Mouse (Mus musculus): Measurements from ENCODE around the gene Wnt7a. TPM values are rescaled to one million over a fixed set of nuclear protein-coding genes. Genes with fewer than 3 reads are reported as not detected.

Gene Wnt7a
- total and polyA plus RNA-seq, 3 experiments, result 0.05 TPM; not detected in 2

DNA sequence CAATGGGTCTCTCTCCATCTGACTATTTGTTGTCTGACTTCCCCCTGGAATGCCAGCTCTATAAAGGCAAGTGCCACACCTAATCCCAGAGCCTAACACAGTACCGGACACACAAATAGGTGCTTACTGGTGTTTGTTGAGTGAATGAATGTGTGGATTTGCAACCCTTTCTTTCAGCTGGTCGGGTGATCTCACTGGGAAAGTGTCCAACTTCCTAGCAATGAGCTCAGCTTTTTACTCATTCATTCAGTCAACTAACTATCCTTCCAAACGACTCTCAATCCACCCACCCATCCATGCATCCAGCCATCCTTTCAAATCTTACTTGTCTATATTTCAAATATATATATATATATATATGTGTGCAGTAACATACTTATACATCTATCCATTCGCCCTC, 31.3 kb downstream of the Wnt7a start:
- Histone ChIP-seq H3K9me3 (replicated peaks) (no peaks in the 10 kb centered on the region), H3K4me1 (ENCODE audit: insufficient read depth, low read depth, low read length) (no peaks in the 10 kb centered on the region), H3K4me3 (ENCODE audit: low read depth, low read length) (no peak overlapping the region), H3K27me3 (ENCODE audit: insufficient read depth, low read length) (peaks cover 5% of the 10 kb centered on the region; the same call in 1 of the 2 replicates), H3K36me3 (replicated peaks) (no peaks in the 10 kb centered on the region)
- ATAC-seq (ENCODE audit: extremely low read depth, insufficient number of reproducible peaks, low FRiP score, poor library complexity, severe bottlenecking) (no peak), DNase-seq (ENCODE audit: low spot score) (no peak)
- TF ChIP-seq CTCF (IDR thresholded peaks at IDR 0.05; ENCODE audit: low read depth, low read length) (no peak), GATA2 (IDR thresholded peaks at IDR 0.05; ENCODE audit: borderline replicate concordance, low read depth, low read length) (no peak), POLR2AphosphoS5 (IDR thresholded peaks at IDR 0.05; ENCODE audit: insufficient replicate concordance, low read depth, low read length) (no peak), GATA1 (IDR thresholded peaks at IDR 0.05; ENCODE audit: borderline replicate concordance, low read length) (no peak), TAL1 (conservative IDR thresholded peaks at IDR 0.05; ENCODE audit: low read depth, low read length) (no peak)

DNA sequence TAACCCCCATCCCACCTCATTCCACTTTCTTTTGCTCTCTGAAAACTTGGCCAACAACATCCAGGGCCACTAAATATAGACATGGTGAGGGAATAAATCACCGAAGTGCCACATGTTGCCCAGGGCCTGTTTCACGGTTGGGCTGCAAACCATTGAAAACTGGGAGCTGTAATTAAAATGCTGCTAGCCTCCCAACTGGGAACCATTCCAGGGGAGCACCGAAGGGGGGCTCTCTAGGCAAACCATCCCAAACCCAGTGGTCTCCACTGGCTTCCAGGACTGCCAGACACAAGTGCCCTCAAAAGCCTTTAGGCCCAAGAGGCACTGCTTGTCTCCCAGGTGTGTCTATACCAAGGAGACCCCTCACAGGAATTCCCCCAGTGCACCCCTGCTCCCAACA, 31.9 kb downstream of the Wnt7a start:
- ATAC-seq (ENCODE audit: extremely low read depth, insufficient number of reproducible peaks, low FRiP score, poor library complexity, severe bottlenecking) (no peak), DNase-seq (ENCODE audit: low spot score) (no peak)
- peaks cover 5% of the 10 kb centered on the region; the same call in 1 of the 2 replicates for H3K27me3 ChIP-seq (ENCODE audit: insufficient read depth, low read length)

DNA sequence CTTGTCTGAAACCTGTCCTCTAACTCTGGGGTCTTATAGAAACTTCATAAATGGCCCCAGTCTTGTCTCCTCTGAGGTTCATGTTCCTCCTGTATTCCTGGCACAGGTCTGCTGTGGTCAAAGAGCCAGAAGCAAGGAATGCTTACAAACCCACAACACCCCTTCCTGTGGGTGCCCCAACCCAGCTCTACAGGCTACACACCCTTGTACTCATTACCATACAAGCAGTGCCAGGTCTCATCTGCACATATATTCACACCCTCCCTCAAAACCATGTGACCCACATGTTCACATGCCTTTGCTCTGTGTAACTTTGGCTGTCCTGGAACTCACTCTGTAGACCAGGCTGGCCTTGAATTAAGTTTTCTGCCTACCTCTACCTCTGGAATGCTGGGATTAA, 38.2 kb downstream of the Wnt7a start:
- Histone ChIP-seq H3K36me3 (replicated peaks) (no peaks in the 10 kb centered on the region), H3K4me1 (ENCODE audit: insufficient read depth, low read depth, low read length) (no peaks in the 10 kb centered on the region), H3K9me3 (replicated peaks) (no peaks in the 10 kb centered on the region), H3K4me3 (ENCODE audit: low read depth, low read length) (no peak overlapping the region), H3K27me3 (ENCODE audit: insufficient read depth, low read length) (peaks cover 11% of the 10 kb centered on the region; the same call in 1 of the 2 replicates)
- no peak for ATAC-seq (ENCODE audit: extremely low read depth, insufficient number of reproducible peaks, low FRiP score, poor library complexity, severe bottlenecking)
- TF ChIP-seq GATA2 (IDR thresholded peaks at IDR 0.05; ENCODE audit: borderline replicate concordance, low read depth, low read length), result no peak
- TF ChIP-seq CTCF (IDR thresholded peaks at IDR 0.05; ENCODE audit: low read depth, low read length), result no peak
- TF ChIP-seq GATA1 (IDR thresholded peaks at IDR 0.05; ENCODE audit: borderline replicate concordance, low read length), result no peak
- no peak for TF ChIP-seq TAL1 (conservative IDR thresholded peaks at IDR 0.05; ENCODE audit: low read depth, low read length)
- DNase-seq (ENCODE audit: low spot score), result no peak

More for the DNA sequence above, 31.9 kb downstream of the Wnt7a start:
- Histone ChIP-seq H3K9me3 (replicated peaks) (no peaks in the 10 kb centered on the region), H3K4me1 (ENCODE audit: insufficient read depth, low read depth, low read length) (no peaks in the 10 kb centered on the region), H3K36me3 (replicated peaks) (no peaks in the 10 kb centered on the region), H3K4me3 (ENCODE audit: low read depth, low read length) (no peak overlapping the region)
- TF ChIP-seq POLR2AphosphoS5 (IDR thresholded peaks at IDR 0.05; ENCODE audit: insufficient replicate concordance, low read depth, low read length) (no peak), TAL1 (conservative IDR thresholded peaks at IDR 0.05; ENCODE audit: low read depth, low read length) (no peak), CTCF (IDR thresholded peaks at IDR 0.05; ENCODE audit: low read depth, low read length) (no peak), GATA1 (IDR thresholded peaks at IDR 0.05; ENCODE audit: borderline replicate concordance, low read length) (no peak), GATA2 (IDR thresholded peaks at IDR 0.05; ENCODE audit: borderline replicate concordance, low read depth, low read length) (no peak)

DNA sequence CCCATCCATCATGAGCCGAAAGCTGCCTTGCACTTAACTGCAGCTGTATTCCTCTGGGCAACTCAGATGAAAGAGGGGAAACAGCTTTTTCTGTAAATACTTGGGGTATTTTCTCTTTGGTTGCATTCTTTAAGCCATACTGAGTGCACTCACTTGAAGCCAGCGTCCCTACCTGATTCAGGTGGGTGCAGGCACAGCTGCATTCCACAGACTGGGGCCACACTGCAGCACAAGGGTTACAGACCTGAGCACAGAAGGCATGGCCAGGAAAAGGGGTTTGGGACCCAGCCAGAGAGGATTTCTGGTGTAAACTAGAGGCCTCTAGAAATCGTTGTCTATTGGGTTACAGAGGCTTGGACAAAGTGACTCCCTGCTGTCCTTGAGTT, 38.6 kb downstream of the Wnt7a start:
- Histone ChIP-seq H3K4me3 (ENCODE audit: low read depth, low read length) (no peak overlapping the region), H3K27me3 (ENCODE audit: insufficient read depth, low read length) (peaks cover 11% of the 10 kb centered on the region; the same call in 1 of the 2 replicates), H3K36me3 (replicated peaks) (no peaks in the 10 kb centered on the region), H3K4me1 (ENCODE audit: insufficient read depth, low read depth, low read length) (no peaks in the 10 kb centered on the region), H3K9me3 (replicated peaks) (no peaks in the 10 kb centered on the region)
- no peak for DNase-seq (ENCODE audit: low spot score)
- ATAC-seq (ENCODE audit: extremely low read depth, insufficient number of reproducible peaks, low FRiP score, poor library complexity, severe bottlenecking), result no peak
- TF ChIP-seq CTCF (IDR thresholded peaks at IDR 0.05; ENCODE audit: low read depth, low read length) (no peak), TAL1 (conservative IDR thresholded peaks at IDR 0.05; ENCODE audit: low read depth, low read length) (no peak), GATA1 (IDR thresholded peaks at IDR 0.05; ENCODE audit: borderline replicate concordance, low read length) (no peak), GATA2 (IDR thresholded peaks at IDR 0.05; ENCODE audit: borderline replicate concordance, low read depth, low read length) (no peak), POLR2AphosphoS5 (IDR thresholded peaks at IDR 0.05; ENCODE audit: insufficient replicate concordance, low read depth, low read length) (no peak)

DNA sequence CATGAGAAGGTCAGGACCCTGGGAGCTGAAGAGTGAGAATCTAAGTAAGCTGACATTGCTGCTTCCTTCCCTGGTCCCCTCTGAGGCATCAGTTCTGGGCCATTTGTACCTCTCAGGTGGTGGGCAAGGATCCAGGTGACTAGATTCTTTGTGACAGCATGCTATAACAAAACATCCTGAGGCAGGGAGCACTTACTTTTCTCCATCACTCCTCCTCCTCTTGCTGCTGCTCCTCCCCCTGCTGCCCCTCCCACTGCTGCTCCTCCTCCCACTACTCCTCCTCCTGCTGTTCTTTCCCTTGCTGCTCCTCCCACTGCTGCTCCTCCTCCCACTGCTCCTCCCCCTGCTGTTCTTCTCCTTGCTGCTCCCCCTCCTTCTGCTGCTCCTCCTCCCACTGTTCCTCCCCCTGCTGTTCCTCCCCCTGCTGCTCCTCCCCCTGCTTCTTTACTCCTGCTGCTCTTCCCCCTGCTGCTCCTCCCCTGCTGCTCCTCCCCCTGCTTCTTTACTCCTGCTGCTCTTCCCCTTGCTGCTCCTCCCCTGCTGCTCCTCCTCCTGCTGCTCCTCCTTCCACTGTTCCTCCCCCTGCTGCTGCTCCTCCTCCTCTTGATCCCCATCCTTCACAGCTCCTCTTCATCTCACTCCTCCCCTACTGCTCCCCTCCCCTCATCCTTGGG, 39.1 kb downstream of the Wnt7a start:
- no peak for DNase-seq (ENCODE audit: low spot score)
- H3K9me3 ChIP-seq (replicated peaks), result no peaks in the 10 kb centered on the region
- H3K4me1 ChIP-seq (ENCODE audit: insufficient read depth, low read depth, low read length), result no peaks in the 10 kb centered on the region
- ATAC-seq (ENCODE audit: extremely low read depth, insufficient number of reproducible peaks, low FRiP score, poor library complexity, severe bottlenecking), result no peak
- no peak overlapping the region; the same call in 1 of the 2 replicates for H3K4me3 ChIP-seq (ENCODE audit: low read depth, low read length)
- no peaks in the 10 kb centered on the region for H3K36me3 ChIP-seq (replicated peaks)
- peaks cover 11% of the 10 kb centered on the region; the same call in 1 of the 2 replicates for H3K27me3 ChIP-seq (ENCODE audit: insufficient read depth, low read length)
- TF ChIP-seq POLR2AphosphoS5 (IDR thresholded peaks at IDR 0.05; ENCODE audit: insufficient replicate concordance, low read depth, low read length) (no peak), GATA1 (IDR thresholded peaks at IDR 0.05; ENCODE audit: borderline replicate concordance, low read length) (no peak), GATA2 (IDR thresholded peaks at IDR 0.05; ENCODE audit: borderline replicate concordance, low read depth, low read length) (no peak), TAL1 (conservative IDR thresholded peaks at IDR 0.05; ENCODE audit: low read depth, low read length) (no peak), CTCF (IDR thresholded peaks at IDR 0.05; ENCODE audit: low read depth, low read length) (no peak)

DNA sequence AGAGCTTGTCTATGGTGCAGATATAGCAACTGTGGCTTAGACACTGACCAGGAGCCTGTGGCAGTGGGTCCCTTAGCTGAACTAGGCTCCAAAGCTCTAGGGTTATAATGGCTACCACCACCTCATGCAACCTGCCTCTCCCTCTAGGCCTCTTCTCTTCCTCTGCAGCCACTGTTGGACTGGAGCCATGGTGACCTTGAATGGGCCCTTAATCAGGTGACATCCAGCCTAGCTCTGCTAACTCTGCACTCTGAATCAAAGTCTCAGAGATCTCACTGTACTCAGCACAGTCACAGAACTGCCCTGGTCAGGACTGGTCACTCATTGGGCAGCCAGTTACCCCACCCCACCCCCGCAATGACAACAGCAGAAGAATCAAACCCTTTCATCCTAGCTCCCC, 44.4 kb downstream of the Wnt7a start:
- Histone ChIP-seq H3K9me3 (replicated peaks) (no peaks in the 10 kb centered on the region), H3K27me3 (ENCODE audit: insufficient read depth, low read length) (peaks cover 13% of the 10 kb centered on the region; the same call in 1 of the 2 replicates), H3K4me3 (ENCODE audit: low read depth, low read length) (no peak overlapping the region), H3K4me1 (ENCODE audit: insufficient read depth, low read depth, low read length) (no peaks in the 10 kb centered on the region), H3K36me3 (replicated peaks) (no peaks in the 10 kb centered on the region)
- no peak for DNase-seq (ENCODE audit: low spot score)
- TF ChIP-seq POLR2AphosphoS5 (IDR thresholded peaks at IDR 0.05; ENCODE audit: insufficient replicate concordance, low read depth, low read length) (no peak), TAL1 (conservative IDR thresholded peaks at IDR 0.05; ENCODE audit: low read depth, low read length) (no peak), GATA2 (IDR thresholded peaks at IDR 0.05; ENCODE audit: borderline replicate concordance, low read depth, low read length) (no peak), CTCF (IDR thresholded peaks at IDR 0.05; ENCODE audit: low read depth, low read length) (no peak)
- ATAC-seq (ENCODE audit: extremely low read depth, insufficient number of reproducible peaks, low FRiP score, poor library complexity, severe bottlenecking), result no peak

All from G1E (cell line).